Mouse (Mus musculus) fat pad, adult 2 months (tissue): ENCODE data around the gene Flt1.

ENCODE experiments used
- DNase-seq: peaks from one replicate; pipeline ENCODE4 v3.0.0-alpha.2; 2011; ENCODE audit warnings: low read depth, low spot score; ENCODE audit errors: extremely low read depth

Gene Flt1

DNA sequence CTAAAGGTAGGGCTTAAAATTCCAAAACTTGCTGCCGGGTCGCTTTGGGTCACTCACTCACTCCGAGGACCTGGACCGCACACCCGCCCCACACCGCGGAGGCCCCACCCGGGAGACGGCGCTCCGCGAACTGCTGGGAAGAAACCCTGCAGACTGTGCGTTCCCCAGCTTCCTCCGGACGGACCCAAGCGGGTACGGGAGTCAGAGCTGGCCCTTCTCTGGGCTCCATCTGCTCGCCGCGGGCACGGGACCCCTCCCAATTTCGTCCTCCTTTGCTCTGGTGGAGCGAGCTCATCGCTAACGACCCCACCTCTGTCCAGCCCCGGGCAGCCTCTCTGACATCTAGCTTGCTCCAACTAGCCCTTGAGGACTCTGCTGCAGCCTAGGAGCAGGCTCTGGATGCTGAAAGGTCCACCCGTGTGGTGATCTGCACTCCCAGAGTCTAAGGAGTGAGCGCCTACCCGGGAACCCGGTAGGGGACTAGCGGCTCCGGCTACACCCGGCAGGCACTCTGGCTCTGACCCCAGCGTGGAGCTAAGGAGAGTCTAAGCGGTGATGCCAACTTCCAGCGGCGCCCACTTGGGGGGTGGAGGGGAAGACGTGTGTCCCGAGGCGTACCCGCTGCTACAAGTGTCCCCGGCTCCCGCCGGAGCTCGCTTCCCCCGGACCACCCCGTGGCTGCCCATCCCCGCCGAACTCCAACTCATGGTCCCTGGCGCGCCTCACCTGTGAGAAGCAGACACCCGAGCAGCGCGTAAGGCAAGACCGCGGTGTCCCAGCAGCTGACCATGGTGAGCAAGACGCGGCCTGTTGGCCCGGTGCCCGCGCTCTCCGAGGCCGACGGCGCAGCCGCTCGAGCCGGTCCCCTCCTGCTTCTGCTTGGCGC, 623 bp downstream of the Flt1 start:
- no peak for DNase-seq

- no peak for DNase-seq
These were observed 1.4 kb downstream of the Flt1 start for GRCm38 (mm10) chr5:147724391-147724790.

DNA sequence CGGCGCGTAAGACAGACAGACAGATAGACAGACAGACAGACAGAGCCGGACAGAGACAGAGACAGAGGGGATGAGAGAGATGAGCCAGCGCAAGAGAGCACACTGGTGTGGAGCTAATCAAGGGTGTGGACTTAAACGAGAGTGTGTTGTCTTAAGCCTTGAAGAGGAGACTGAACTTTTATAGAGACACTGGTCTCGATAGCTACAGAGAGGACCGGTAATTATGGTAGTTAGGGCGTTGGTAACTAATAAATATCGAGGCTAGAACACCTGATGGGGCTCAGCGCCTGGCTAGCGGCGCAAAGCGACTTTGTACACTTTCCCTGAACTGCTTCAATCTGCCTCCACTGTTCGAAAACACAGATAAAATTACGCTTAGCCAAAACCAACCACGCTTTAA, 2.0 kb downstream of the Flt1 start:
- DNase-seq: no peak

- no peak for DNase-seq
These were observed 4.4 kb downstream of the Flt1 start for GRCm38 (mm10) chr5:147721438-147721837.

DNA sequence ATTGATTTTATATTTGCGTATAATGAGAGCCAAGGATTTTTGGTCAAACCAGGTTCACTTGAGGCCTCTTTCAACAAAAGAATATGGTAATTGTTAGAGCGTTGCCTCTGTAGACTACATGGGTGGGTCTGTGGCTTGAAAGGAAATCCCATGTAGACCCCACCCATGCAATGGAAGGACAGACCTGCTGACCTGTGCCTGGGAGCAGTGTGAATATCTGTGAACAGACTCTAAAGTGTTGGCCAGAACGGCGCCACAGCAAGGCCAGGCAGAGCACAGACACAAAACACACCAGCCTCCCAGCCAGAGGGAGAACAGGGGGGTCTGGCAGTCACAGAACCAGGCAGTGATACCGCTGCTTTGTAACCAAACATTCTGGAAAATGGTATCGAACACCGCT, 7.5 kb downstream of the Flt1 start:
- DNase-seq: no peak

DNA sequence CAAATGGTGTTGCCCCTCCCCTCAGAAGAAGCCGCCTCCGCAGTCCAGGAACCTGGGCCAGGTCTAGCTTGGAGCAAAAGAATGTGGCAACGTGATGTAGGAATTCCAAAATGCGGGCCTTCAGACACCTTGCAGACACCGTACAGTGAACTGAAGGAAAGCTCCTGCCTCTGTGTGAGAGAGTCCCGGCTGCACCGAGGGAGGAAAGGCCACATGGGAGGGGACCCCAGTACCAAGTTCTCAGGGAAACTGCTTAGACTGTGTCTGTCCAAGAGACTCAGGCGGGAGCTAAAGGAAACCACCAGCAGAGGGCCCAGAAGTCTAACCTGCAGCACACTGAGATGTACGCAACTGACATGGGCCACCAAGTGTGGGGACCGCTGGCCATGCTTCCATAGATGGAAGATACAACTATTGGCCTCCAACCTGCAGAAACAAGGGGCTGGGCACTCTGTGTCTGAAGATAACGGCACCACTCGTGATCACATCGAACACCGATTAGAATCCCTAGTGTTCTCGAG, 9.1 kb downstream of the Flt1 start:
- peak; percentile 10 for DNase-seq

DNA sequence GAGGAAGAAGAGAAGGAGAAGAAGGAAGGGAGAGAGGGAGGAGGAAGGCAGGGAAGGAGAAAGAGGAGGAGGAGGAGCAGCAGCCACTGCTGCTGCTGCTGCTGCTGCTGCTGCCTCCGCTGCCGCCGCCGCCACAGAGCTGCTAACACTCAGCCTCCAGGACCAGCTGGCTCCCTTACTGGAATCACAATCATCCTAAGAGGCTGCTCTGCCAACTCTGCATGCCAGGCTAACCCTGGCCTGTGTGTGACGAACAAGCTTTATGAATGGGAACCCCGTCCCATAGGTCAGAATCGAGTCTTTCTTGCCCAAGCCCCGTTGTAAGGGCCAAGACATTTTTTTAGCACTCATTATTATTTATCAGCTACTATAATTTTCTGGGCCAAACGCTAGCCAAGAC, 9.5 kb downstream of the Flt1 start:
- peak; percentile 13 for DNase-seq

GRCm38 (mm10) chr5:147715391-147715790, 10.4 kb downstream of the Flt1 start:
- no peak for DNase-seq

DNA sequence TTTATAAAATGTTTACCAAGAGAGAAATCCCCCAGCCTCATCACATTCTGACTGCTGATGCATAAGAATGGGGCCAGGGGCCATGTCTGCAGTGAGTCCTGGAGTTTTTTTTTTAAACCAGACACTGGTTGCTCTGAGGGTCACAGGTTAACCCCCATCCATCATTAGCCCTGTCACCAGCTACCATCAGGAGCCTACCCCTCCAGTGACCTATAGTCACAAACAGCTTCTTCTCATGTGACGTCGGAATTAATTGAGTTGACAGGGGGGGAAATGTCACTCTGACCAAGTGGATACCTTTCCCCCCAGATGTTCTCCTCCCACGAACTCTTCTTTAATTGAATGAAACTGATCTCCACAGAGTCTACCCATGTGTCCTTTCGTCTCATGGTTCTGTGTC, 17.3 kb downstream of the Flt1 start:
- DNase-seq: no peak

DNA sequence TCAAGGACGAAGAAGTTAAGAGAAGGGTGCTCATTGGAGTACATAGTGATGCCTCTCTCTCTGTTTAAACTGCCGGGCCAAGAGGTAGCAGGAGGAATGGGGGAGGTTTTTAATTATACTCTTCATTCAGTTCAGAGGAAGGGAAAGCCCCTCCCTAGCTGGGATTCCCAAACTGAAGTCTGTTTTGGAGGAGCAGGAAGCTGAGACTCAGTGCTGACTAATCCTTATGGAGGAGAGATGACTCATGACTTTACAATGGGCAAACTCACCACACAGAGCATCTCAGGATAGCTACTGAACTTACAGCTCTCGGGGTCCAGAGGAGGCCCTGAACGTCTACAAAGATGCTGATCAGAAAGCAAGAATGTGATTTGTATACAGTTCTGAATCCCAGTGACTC, 18.3 kb downstream of the Flt1 start:
- DNase-seq: no peak

DNA sequence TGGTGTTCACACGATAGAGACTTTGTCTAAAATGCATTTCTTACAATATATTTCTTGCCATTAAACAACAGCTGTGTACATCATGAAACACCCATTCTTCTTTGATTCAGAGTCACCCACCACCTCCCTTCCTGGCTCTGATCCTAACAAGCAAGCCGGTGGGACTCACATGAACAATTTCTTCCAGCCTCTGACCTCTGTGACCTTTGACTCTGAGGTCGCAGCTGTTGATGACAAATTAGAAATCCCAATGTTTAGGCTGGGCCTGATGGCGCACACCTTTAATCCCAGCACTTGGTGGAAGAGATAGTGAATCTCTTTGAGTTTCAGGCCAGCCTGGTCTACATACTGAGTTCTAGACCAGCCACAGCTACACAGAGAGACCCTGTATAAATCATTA, 20.9 kb downstream of the Flt1 start:
- DNase-seq: no peak

DNA sequence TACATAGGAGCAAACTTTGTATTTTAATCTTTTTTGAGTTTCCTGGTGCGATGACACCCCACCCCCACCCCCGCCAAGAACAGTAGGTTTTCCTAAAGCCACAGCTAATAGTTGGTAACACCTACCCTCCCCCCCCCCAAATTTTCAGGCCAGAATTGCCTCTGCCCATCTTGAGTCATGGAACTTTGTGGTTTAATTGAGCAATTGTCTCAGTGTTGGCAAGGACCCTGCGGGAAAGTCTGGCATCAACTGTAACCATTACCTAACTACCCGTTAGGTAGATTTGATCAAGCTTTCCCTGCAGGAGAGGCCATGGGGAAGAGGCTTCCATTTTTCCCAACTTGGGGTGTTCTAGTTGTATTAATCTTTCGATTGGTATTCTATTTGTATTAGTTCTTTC, 23.4 kb downstream of the Flt1 start:
- DNase-seq: no peak

GRCm38 (mm10) chr5:147701024-147701423, 24.8 kb downstream of the Flt1 start:
- no peak for DNase-seq

- no peak for DNase-seq
These were observed 27.8 kb downstream of the Flt1 start for GRCm38 (mm10) chr5:147698044-147698443.

- DNase-seq: no peak
These were observed 28.6 kb downstream of the Flt1 start for GRCm38 (mm10) chr5:147697165-147697564.

DNA sequence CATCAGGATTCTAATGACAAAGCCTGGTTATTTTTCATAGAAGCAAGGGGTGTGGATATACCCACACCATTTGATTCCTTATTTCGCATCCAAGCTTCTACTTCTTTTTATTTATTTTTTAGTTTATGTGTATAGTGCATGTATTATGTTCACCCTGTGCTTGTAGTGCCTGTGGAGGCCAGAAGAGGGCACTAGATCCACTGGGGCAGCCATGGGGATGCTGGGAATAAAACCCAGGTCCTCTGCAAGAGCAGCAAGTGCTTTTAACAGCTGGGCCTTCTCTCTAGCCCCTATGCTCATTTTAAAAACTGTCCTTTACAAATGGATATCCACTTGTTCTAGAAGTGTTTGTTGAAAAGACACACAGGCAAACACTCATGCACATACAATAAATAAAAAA, 33.2 kb downstream of the Flt1 start:
- DNase-seq: no peak

GRCm38 (mm10) chr5:147683707-147684323, 42.0 kb downstream of the Flt1 start:
- no peak for DNase-seq

- no peak for DNase-seq
These were observed 44.6 kb downstream of the Flt1 start for GRCm38 (mm10) chr5:147681224-147681623.

GRCm38 (mm10) chr5:147680711-147681110, 45.1 kb downstream of the Flt1 start:
- DNase-seq: no peak

GRCm38 (mm10) chr5:147679316-147679715, 46.5 kb downstream of the Flt1 start:
- DNase-seq: no peak

GRCm38 (mm10) chr5:147675791-147676190, 50.0 kb downstream of the Flt1 start:
- no peak for DNase-seq

GRCm38 (mm10) chr5:147671765-147672424, 53.9 kb downstream of the Flt1 start:
- DNase-seq: no peak
